Mouse (Mus musculus): ENCODE data around the gene C1qtnf1. TPM values are rescaled to one million over a fixed set of nuclear protein-coding genes. Genes with fewer than 3 reads are reported as not detected.

Gene C1qtnf1
- polyA plus RNA-seq, 2 experiments, result 1.1 to 1.4 TPM

DNA sequence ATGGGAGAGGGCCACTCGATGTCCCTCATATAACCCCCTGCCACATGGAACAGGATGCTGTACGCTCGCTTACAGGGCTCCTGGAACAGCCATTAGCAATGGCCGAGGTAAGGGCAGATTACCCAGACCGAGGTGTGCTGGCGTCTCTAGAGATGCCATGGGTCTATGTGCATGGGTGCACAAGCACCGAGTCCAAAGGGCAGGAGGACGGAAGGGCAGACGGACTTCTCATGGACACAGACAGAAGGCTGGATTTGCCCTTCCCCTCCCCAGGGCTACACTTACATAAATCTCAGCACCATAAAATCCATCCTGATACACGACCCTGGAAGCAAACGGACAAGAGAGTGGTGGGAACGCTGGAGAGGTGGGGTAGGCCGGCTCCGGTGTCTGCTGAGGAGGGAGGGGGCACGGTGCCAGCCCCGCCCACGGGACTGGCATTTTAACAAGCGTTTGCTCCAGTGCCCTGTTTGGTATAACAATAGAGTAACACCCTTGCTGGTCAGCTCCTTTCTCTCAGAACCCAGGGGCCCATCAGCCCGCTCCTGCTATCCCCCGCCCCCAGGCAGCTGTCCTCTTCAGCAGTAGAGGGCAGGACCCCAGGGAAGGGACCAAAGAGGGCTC lies 68.2 kb downstream of the C1qtnf1 start:
- Histone ChIP-seq H3K4me1 (replicated peaks; ENCODE audit: control insufficient read depth in 2 of 2, insufficient read depth in 2 of 2, low read length in 1 of 2) (no peaks in the 10 kb centered on the region), H3K36me3 (replicated peaks; ENCODE audit: control insufficient read depth, insufficient read depth, low read depth) (no peaks in the 10 kb centered on the region), H3K4me2 (ENCODE audit: low read depth) (no peak overlapping the region), H3K27ac (no peak overlapping the region), H3K27me3 (ENCODE audit: control insufficient read depth, insufficient read depth, low read length) (no peaks in the 10 kb centered on the region), H3K9me3 (ENCODE audit: control insufficient read depth, low read length) (no peaks in the 10 kb centered on the region), H3K4me3 (ENCODE audit: insufficient read depth in 1 of 2, low read depth in 2 of 2, low read length in 2 of 2) (no peak overlapping the region), H3K9ac (replicated peaks) (no peak overlapping the region)
- TF ChIP-seq CTCF (IDR thresholded peaks at IDR 0.05; ENCODE audit: low read depth), result no peak
- TF ChIP-seq EP300 (IDR thresholded peaks at IDR 0.05; ENCODE audit: low read depth), result no peak
- ATAC-seq (ENCODE audit: insufficient read depth) (no peak), DNase-seq (ENCODE audit: low read depth in 3 of 3, low spot score in 3 of 3) (no peak)
- 54% methylated on average over 20 of the region's 20 CpGs for WGBS (ENCODE audit: insufficient replicate concordance)

Other genes starting within 250 kb of the C1qtnf1 start
- gene Cyth1, start 179.6 kb upstream of the C1qtnf1 start, polyA plus RNA-seq (2012; rRNA removed), result 2.1 and 2.7 TPM in 2 replicates
- 1.7 and 1.9 TPM in 2 replicates for gene Cyth1, start 179.6 kb upstream of the C1qtnf1 start, polyA plus RNA-seq (2014; fragmentation: Nextera tagmentation; extraction: Ambion mirVana)
- gene Usp36, start 138.0 kb upstream of the C1qtnf1 start, polyA plus RNA-seq (2012; rRNA removed), result 5.1 and 5.3 TPM in 2 replicates
- 4.1 and 4.6 TPM in 2 replicates for gene Usp36, start 138.0 kb upstream of the C1qtnf1 start, polyA plus RNA-seq (2014; fragmentation: Nextera tagmentation; extraction: Ambion mirVana)
- 0.04 TPM in 2 replicates for gene Cep295nl, start 85.7 kb upstream of the C1qtnf1 start, polyA plus RNA-seq (2012; rRNA removed)
- not detected in 2 replicates for gene Cep295nl, start 85.7 kb upstream of the C1qtnf1 start, polyA plus RNA-seq (2014; fragmentation: Nextera tagmentation; extraction: Ambion mirVana)
- 1.9 and 3.2 TPM in 2 replicates for gene Timp2, start 72.5 kb upstream of the C1qtnf1 start, polyA plus RNA-seq (2012; rRNA removed)
- gene Timp2, start 72.5 kb upstream of the C1qtnf1 start, polyA plus RNA-seq (2014; fragmentation: Nextera tagmentation; extraction: Ambion mirVana), result 4.6 and 5.7 TPM in 2 replicates
- 36.6 and 43.8 TPM in 2 replicates for gene Lgals3bp, start 26.1 kb upstream of the C1qtnf1 start, polyA plus RNA-seq (2012; rRNA removed)
- gene Lgals3bp, start 26.1 kb upstream of the C1qtnf1 start, polyA plus RNA-seq (2014; fragmentation: Nextera tagmentation; extraction: Ambion mirVana), result 30.1 and 32.6 TPM in 2 replicates
- 7.8 and 8.3 TPM in 2 replicates for gene Cant1, start 9.1 kb upstream of the C1qtnf1 start, polyA plus RNA-seq (2012; rRNA removed)
- 6.0 and 7.4 TPM in 2 replicates for gene Cant1, start 9.1 kb upstream of the C1qtnf1 start, polyA plus RNA-seq (2014; fragmentation: Nextera tagmentation; extraction: Ambion mirVana)
- 4.1 and 4.7 TPM in 2 replicates for gene Engase, start 48.6 kb downstream of the C1qtnf1 start, polyA plus RNA-seq (2012; rRNA removed)
- 6.5 and 6.6 TPM in 2 replicates for gene Engase, start 48.6 kb downstream of the C1qtnf1 start, polyA plus RNA-seq (2014; fragmentation: Nextera tagmentation; extraction: Ambion mirVana)

Data from liver, embryonic 14.5 days (tissue).